Mouse (Mus musculus) heart, adult 2 months (tissue): ENCODE measurements around the gene Slc10a7.

Experiments used
- CTCF ChIP-seq: fragments of 200-600 bp; IDR thresholded peaks from 2 replicates; pipeline ENCODE4 v1.8.1; 2022; ENCODE audit warnings: antibody characterized with exemption, mild to moderate bottlenecking, moderate library complexity
- EP300 ChIP-seq: fragments of 200-500 bp; IDR thresholded peaks from 2 replicates; pipeline ENCODE4 v1.6.1; 2011; ENCODE audit warnings: low read depth, low read length, control low read depth; ENCODE audit not compliant: insufficient read depth
- POLR2A ChIP-seq: fragments of 200-500 bp; IDR thresholded peaks from 2 replicates; pipeline ENCODE4 v1.6.1; 2011; ENCODE audit warnings: mild to moderate bottlenecking, low read depth, low read length, control low read depth; ENCODE audit not compliant: insufficient read depth

DNA sequence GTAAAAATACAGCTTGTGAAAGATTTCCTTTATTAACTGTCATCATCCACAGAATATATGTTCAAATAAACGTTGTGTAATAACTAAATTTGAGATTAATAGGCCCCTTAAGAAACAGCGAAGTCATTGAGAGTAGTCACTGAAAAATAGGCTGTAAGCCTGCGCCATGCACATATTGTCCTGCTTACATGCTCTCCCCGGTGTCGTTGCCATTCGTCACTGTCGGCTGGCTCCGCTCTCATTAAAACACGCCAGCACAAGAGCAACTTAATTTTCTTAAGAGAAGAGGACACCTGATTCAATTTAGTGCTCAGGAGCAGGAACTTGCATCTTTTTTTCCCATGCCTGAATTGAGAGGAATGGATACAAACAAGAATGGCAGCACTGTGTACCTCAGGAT, 62.4 kb downstream of the Slc10a7 start:
- TF ChIP-seq POLR2A = no peak
- TF ChIP-seq EP300 = no peak
- TF ChIP-seq CTCF = no peak
